Mouse (Mus musculus) ES-Bruce4 (cell line): Measurements from ENCODE around the gene Dlgap1.

Source experiments
- CTCF ChIP-seq: IDR thresholded peaks from one replicate; pipeline ENCODE4 v1.8.1; 2011; ENCODE audit warnings: low read depth, low read length
- EP300 ChIP-seq: IDR thresholded peaks from 2 replicates; pipeline ENCODE4 v1.6.1; 2011; ENCODE audit warnings: low read depth, low read length; ENCODE audit not compliant: insufficient read depth
- POLR2A ChIP-seq: IDR thresholded peaks from one replicate; pipeline ENCODE4 v1.8.1; 2011; ENCODE audit warnings: low read length; ENCODE audit not compliant: insufficient read depth

DNA sequence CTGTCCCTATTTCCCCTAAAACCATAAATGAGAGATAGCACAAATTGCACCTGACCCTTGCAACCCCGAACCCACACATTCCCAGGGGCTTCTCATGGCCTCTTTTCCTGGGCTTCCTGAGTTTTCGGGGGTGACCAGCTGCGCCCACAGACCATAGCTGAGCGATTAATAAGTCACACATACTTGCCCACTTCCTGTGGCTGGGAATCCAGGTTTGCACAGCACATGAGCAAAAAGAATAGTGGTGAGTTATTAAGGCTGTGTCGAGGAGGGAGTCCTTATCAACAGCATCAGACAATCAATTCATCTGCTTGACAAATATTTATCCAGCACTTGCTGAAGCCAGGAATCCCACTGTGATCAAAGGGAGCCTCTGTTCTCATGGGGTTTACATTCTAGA, 740.7 kb downstream of the Dlgap1 start:
- TF ChIP-seq CTCF, result no peak
- TF ChIP-seq POLR2A, result no peak
- TF ChIP-seq EP300, result no peak
